Mouse (Mus musculus) G1E (cell line): Measurements from ENCODE around the gene Plscr1. TPM values are rescaled to one million over a fixed set of nuclear protein-coding genes. Genes with fewer than 3 reads are reported as not detected.
A peak's percentile ranks its signal among the peaks of the same experiment; 100 is the strongest.

ENCODE experiments used
- ATAC-seq: 2 replicates; pipeline ENCODE4 v1.8.0; 2016; ENCODE audit warnings: mild to moderate bottlenecking; ENCODE audit not compliant: insufficient number of reproducible peaks, poor library complexity, low FRiP score, severe bottlenecking; ENCODE audit errors: extremely low read depth
- DNase-seq: peaks from one replicate; pipeline ENCODE4 v3.0.0; 2012; ENCODE audit warnings: low spot score
- H3K27me3 ChIP-seq: 2 replicates; pipeline ENCODE4 v1.6.1; 2012; ENCODE audit warnings: mild to moderate bottlenecking, low read length, inconsistent platforms; ENCODE audit not compliant: insufficient read depth
- H3K36me3 ChIP-seq: replicated peaks from 2 replicates; pipeline ENCODE3; 2012; ENCODE audit warnings: mild to moderate bottlenecking, inconsistent platforms
- H3K4me1 ChIP-seq: 2 replicates; pipeline ENCODE4 v1.6.1; 2012; ENCODE audit warnings: low read depth, low read length, inconsistent platforms, mixed read lengths; ENCODE audit not compliant: insufficient read depth
- H3K4me3 ChIP-seq: 2 replicates; pipeline ENCODE4 v1.5.1; 2012; ENCODE audit warnings: low read depth, mild to moderate bottlenecking, inconsistent platforms, low read length, moderate library complexity, mixed read lengths
- H3K9me3 ChIP-seq: replicated peaks from 2 replicates; pipeline ENCODE4 v1.6.1; 2012; ENCODE audit warnings: inconsistent platforms
- CTCF ChIP-seq: IDR thresholded peaks from 2 replicates; pipeline ENCODE4 v1.5.1; 2012; ENCODE audit warnings: low read depth, low read length, inconsistent platforms, mixed read lengths
- GATA1 ChIP-seq: IDR thresholded peaks from 2 replicates; pipeline ENCODE4 v1.6.1; 2012; ENCODE audit warnings: borderline replicate concordance, low read length, inconsistent platforms, mixed read lengths
- GATA2 ChIP-seq: IDR thresholded peaks from 2 replicates; pipeline ENCODE4 v1.6.1; 2012; ENCODE audit warnings: low read depth, low read length, inconsistent platforms, borderline replicate concordance
- POLR2AphosphoS5 ChIP-seq: IDR thresholded peaks from 2 replicates; pipeline ENCODE4 v1.6.1; 2012; ENCODE audit warnings: low read depth, low read length, inconsistent platforms; ENCODE audit not compliant: insufficient replicate concordance
- TAL1 ChIP-seq: conservative IDR thresholded peaks from 2 replicates; pipeline ENCODE4 v1.6.1; 2012; ENCODE audit warnings: low read depth, low read length, inconsistent platforms, mixed read lengths
- polyA plus RNA-seq: library from polyadenylated mRNA; stranded (reverse); fragments of >175 nt; gene quantifications from 2 replicates; pipeline ENCODE4 v1.2.3, GENCODE M21; 2012
- total RNA-seq, 2 experiments: library from RNA; stranded (forward) in 1 of 2; stranded (reverse) in 1 of 2; fragments of 200-1000 nt in 1 of 2; fragments of >200 nt in 1 of 2; fragmentation: Nextera tagmentation in 1 of 2; gene quantifications; 2 replicates each; pipeline ENCODE4 v1.2.3; 2014 to 2017

Plscr1 gene
- total and polyA plus RNA-seq, 3 experiments: 80.3 to 180 (median 124) TPM

- DNase-seq (peak; percentile 14), ATAC-seq (peak; percentile 83)
- H3K36me3 ChIP-seq: no peaks in the 10 kb centered on the region
- H3K9me3 ChIP-seq: no peaks in the 10 kb centered on the region
- TF ChIP-seq CTCF: no peak
- TF ChIP-seq GATA2: no peak
- TF ChIP-seq TAL1: peak; percentile 64
- no peak for TF ChIP-seq GATA1
- TF ChIP-seq POLR2AphosphoS5: no peak
- H3K27me3 ChIP-seq: no peaks in the 10 kb centered on the region
- peaks cover 42% of the 10 kb centered on the region for H3K4me1 ChIP-seq
- no peak overlapping the region for H3K4me3 ChIP-seq
Observed at GRCm38 (mm10) chr9:92217484-92217883, 32.1 kb upstream of the Plscr1 start.

GRCm38 (mm10) chr9:92217896-92218295, 31.7 kb upstream of the Plscr1 start:
- ATAC-seq (peak; percentile 16; the same call in 1 of the 2 replicates), DNase-seq (no peak)
- Histone ChIP-seq H3K9me3 (no peaks in the 10 kb centered on the region), H3K4me1 (peaks cover 42% of the 10 kb centered on the region), H3K27me3 (no peaks in the 10 kb centered on the region), H3K36me3 (no peaks in the 10 kb centered on the region), H3K4me3 (no peak overlapping the region)
- TF ChIP-seq CTCF: no peak
- no peak for TF ChIP-seq TAL1
- no peak for TF ChIP-seq POLR2AphosphoS5
- no peak for TF ChIP-seq GATA2
- no peak for TF ChIP-seq GATA1

- Histone ChIP-seq H3K9me3 (no peaks in the 10 kb centered on the region), H3K4me1 (peaks cover 46% of the 10 kb centered on the region), H3K36me3 (no peaks in the 10 kb centered on the region), H3K4me3 (no peak overlapping the region), H3K27me3 (no peaks in the 10 kb centered on the region)
- peak; percentile 57; the same call in 1 of the 2 replicates for ATAC-seq
- DNase-seq: no peak
- no peak for TF ChIP-seq GATA1
- TF ChIP-seq TAL1: 0 out of 2 replicates have a peak, but pooled peaks have one; percentile 18
Observed at GRCm38 (mm10) chr9:92220151-92220550, 29.4 kb upstream of the Plscr1 start.

GRCm38 (mm10) chr9:92221480-92221879, 28.1 kb upstream of the Plscr1 start:
- DNase-seq: no peak
- TF ChIP-seq CTCF (no peak), TAL1 (no peak), GATA1 (no peak), GATA2 (no peak), POLR2AphosphoS5 (no peak)
- no peak for ATAC-seq

GRCm38 (mm10) chr9:92224598-92225231, 24.8 kb upstream of the Plscr1 start:
- no peak for ATAC-seq
- TF ChIP-seq TAL1 (no peak), CTCF (no peak), GATA2 (no peak), POLR2AphosphoS5 (no peak), GATA1 (no peak)

More at GRCm38 (mm10) chr9:92221480-92221879, 28.1 kb upstream of the Plscr1 start:
- peaks cover 50% of the 10 kb centered on the region for H3K4me1 ChIP-seq
- no peaks in the 10 kb centered on the region for H3K9me3 ChIP-seq
- H3K4me3 ChIP-seq: no peak overlapping the region
- no peaks in the 10 kb centered on the region for H3K27me3 ChIP-seq
- no peaks in the 10 kb centered on the region for H3K36me3 ChIP-seq

GRCm38 (mm10) chr9:92226127-92226655, 23.4 kb upstream of the Plscr1 start:
- H3K4me1 ChIP-seq: peaks cover 30% of the 10 kb centered on the region
- H3K9me3 ChIP-seq: no peaks in the 10 kb centered on the region
- no peak overlapping the region for H3K4me3 ChIP-seq
- ATAC-seq (no peak; the same call in 1 of the 2 replicates), DNase-seq (no peak)
- H3K27me3 ChIP-seq: no peaks in the 10 kb centered on the region
- H3K36me3 ChIP-seq: no peaks in the 10 kb centered on the region
- no peak for TF ChIP-seq GATA1
- no peak for TF ChIP-seq CTCF
- no peak for TF ChIP-seq GATA2
- no peak for TF ChIP-seq TAL1

More at GRCm38 (mm10) chr9:92224598-92225231, 24.8 kb upstream of the Plscr1 start:
- peaks cover 37% of the 10 kb centered on the region for H3K4me1 ChIP-seq
- H3K36me3 ChIP-seq: no peaks in the 10 kb centered on the region
- H3K9me3 ChIP-seq: no peaks in the 10 kb centered on the region
- H3K4me3 ChIP-seq: no peak overlapping the region
- no peak for DNase-seq
- no peaks in the 10 kb centered on the region for H3K27me3 ChIP-seq
